Mouse (Mus musculus): ENCODE data around the gene Nsmce1. TPM values are rescaled to one million over a fixed set of nuclear protein-coding genes. Genes with fewer than 3 reads are reported as not detected.
A peak's percentile ranks its signal among the peaks of the same experiment; 100 is the strongest.

Nsmce1 gene
- polyA plus RNA-seq, 1 experiment from 2014 or later, result 127 TPM

DNA sequence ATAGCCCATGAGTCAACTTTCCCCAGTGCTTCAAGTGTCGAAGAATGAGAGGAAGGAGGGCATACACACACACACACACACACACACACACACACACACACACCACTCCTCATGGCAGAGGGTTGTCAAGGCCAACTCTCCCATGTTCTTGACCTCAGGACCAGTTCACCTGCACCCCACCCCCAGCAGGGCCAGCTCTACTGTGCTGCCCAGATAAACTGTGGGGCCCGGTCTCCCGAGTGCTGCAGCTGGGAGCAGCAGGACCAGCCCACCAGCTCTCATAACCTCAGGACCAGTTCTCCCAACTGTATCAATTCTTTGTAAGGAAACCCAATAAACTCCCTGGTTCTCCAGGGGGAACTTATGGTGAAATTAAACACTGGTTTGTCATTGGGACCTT, 28.3 kb upstream of the Nsmce1 start:
- Histone ChIP-seq H3K9ac (ENCODE audit: low read depth, low read length) (no peak overlapping the region), H3K9me3 (replicated peaks; ENCODE audit: low read length) (no peaks in the 10 kb centered on the region), H3K4me2 (ENCODE audit: low read length) (no peak overlapping the region), H3K4me3 (replicated peaks; ENCODE audit: low read depth, low read length) (no peak overlapping the region), H3K27me3 (ENCODE audit: insufficient read depth, low read length) (no peaks in the 10 kb centered on the region), H3K27ac (no peak overlapping the region), H3K4me1 (replicated peaks; ENCODE audit: insufficient read depth, low read length) (no peaks in the 10 kb centered on the region), H3K36me3 (ENCODE audit: insufficient read depth, low read length) (no peaks in the 10 kb centered on the region)
- no peak for ATAC-seq (replicated peaks; ENCODE audit: low FRiP score, low read depth)
- TF ChIP-seq CTCF (IDR thresholded peaks at IDR 0.05; ENCODE audit: low read depth), result no peak
- whole genome bisulfite sequencing, result 82% methylated on average over 3 of the region's 3 CpGs
- DNase-seq (ENCODE audit: low spot score), result no peak

DNA sequence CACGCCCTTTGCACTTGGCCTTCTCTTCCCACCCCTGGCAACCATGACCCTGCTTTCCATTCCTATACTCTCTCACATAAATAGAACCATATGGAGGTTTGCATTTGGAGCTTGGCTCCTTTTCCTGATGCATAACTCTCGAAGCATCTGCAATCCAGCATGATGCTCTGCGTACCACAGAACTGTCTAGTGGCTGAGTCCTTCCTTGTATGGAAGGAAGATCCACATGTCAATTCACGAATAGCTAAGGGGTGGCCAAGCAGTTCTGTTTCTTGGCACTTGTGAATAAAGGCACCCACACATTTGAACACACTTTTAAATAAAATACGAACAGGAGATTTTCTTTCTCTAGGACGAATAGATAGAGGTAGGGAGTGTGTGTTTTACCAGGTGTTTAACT, 26.1 kb upstream of the Nsmce1 start:
- WGBS, result 85% methylated on average over 6 of the region's 6 CpGs

DNA sequence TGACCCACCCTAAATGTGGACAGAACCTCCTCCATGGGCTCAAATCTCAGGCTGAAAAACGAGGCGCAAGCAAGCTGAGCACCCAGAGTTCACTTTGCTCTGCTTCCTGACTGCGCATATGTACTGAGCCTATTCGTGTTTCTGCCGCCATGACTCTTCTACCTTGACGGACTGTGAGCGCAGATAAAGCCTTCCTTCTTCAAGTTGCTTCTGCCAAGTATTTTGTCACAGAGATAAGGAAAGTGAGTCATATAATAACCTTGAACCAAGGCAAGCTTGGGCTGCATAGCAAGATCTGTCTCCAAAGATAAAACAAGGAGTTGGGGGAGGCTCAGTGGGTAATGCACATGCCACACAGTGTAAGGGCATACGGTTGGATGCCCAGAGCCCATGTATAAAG, 25.3 kb upstream of the Nsmce1 start:
- ATAC-seq (replicated peaks; ENCODE audit: low FRiP score, low read depth), result no peak
- 89% methylated on average over 8 of the region's 8 CpGs for WGBS
- H3K9me3 ChIP-seq (replicated peaks; ENCODE audit: low read length), result no peaks in the 10 kb centered on the region

More for the DNA sequence above, 26.1 kb upstream of the Nsmce1 start:
- Histone ChIP-seq H3K4me3 (replicated peaks; ENCODE audit: low read depth, low read length) (no peak overlapping the region), H3K4me2 (ENCODE audit: low read length) (no peak overlapping the region), H3K9me3 (replicated peaks; ENCODE audit: low read length) (no peaks in the 10 kb centered on the region), H3K9ac (ENCODE audit: low read depth, low read length) (no peak overlapping the region), H3K4me1 (replicated peaks; ENCODE audit: insufficient read depth, low read length) (no peaks in the 10 kb centered on the region), H3K27me3 (ENCODE audit: insufficient read depth, low read length) (no peaks in the 10 kb centered on the region), H3K36me3 (ENCODE audit: insufficient read depth, low read length) (no peaks in the 10 kb centered on the region), H3K27ac (no peak overlapping the region)
- no peak for TF ChIP-seq CTCF (IDR thresholded peaks at IDR 0.05; ENCODE audit: low read depth)
- DNase-seq (ENCODE audit: low spot score) (no peak), ATAC-seq (replicated peaks; ENCODE audit: low FRiP score, low read depth) (no peak)

DNA sequence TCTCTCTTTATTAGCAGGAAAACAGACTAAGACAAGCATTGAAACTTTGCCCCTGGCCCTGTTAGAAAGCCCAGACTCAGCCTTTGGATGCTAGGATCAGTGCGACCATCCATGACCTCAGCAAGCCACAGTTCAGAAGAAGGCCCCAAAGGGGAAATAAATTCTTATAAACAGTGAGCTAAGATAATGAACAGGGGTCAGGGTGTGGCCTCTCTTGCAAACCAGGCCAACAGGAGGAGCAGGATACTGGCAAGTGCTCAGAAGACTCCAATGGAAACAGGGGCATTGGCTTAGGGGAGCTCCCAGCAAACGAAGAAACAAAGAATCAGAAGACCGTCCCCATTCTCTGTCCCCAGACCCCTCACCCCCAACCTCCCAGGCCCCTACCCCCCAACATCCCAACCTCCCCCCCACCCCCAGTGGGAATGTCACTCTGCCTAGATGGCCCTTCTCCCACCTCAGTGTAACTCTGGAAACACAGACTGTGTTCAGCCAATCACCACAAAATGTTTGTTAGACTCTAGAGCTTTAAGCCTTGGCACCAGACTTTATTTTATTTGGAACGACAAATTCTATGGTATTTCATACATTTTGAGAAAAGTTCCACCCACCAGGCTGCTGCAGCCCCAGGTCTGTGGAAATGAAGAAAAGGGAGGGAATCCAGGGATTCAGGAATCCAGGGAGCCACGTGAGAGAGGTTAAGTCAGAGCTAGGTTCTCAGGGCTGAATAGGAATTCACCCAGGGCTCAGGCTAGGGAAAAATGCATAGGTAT, 23.9 kb upstream of the Nsmce1 start:
- Histone ChIP-seq H3K27me3 (ENCODE audit: insufficient read depth, low read length) (no peaks in the 10 kb centered on the region), H3K36me3 (ENCODE audit: insufficient read depth, low read length) (no peaks in the 10 kb centered on the region), H3K4me2 (ENCODE audit: low read length) (no peak overlapping the region), H3K27ac (no peak overlapping the region), H3K9me3 (replicated peaks; ENCODE audit: low read length) (no peaks in the 10 kb centered on the region), H3K4me3 (replicated peaks; ENCODE audit: low read depth, low read length) (no peak overlapping the region), H3K9ac (ENCODE audit: low read depth, low read length) (no peak overlapping the region), H3K4me1 (replicated peaks; ENCODE audit: insufficient read depth, low read length) (no peaks in the 10 kb centered on the region)
- ATAC-seq (replicated peaks; ENCODE audit: low FRiP score, low read depth), result no peak
- DNase-seq (ENCODE audit: low spot score), result peak; percentile 56
- 62% methylated on average over 5 of the region's 5 CpGs for WGBS
- TF ChIP-seq CTCF (IDR thresholded peaks at IDR 0.05; ENCODE audit: low read depth), result no peak

More for the DNA sequence above, 25.3 kb upstream of the Nsmce1 start:
- Histone ChIP-seq H3K27ac (no peak overlapping the region), H3K9ac (ENCODE audit: low read depth, low read length) (no peak overlapping the region), H3K4me2 (ENCODE audit: low read length) (no peak overlapping the region), H3K4me1 (replicated peaks; ENCODE audit: insufficient read depth, low read length) (no peaks in the 10 kb centered on the region), H3K36me3 (ENCODE audit: insufficient read depth, low read length) (no peaks in the 10 kb centered on the region), H3K27me3 (ENCODE audit: insufficient read depth, low read length) (no peaks in the 10 kb centered on the region), H3K4me3 (replicated peaks; ENCODE audit: low read depth, low read length) (no peak overlapping the region)
- TF ChIP-seq CTCF (IDR thresholded peaks at IDR 0.05; ENCODE audit: low read depth), result no peak
- no peak for DNase-seq (ENCODE audit: low spot score)

DNA sequence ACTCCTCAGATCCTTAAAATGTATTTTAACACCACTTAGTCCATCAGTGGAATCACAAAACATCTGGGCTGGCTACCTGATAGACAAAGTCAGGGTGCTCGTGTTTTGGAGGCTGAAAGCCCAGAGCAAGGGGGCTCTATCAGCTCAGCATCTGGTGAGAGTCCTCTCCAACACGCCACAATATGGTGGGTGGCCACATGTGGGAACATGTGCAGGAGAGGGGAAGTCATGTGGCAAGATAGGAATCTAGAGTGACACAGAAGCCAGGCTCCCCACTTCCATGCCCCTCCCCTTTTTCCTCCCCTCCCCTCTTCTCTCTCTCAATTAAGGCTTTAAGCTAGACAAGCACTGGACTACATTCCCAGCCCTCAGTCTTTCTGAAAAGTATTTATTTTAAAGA, 20.5 kb upstream of the Nsmce1 start:
- ATAC-seq (replicated peaks; ENCODE audit: low FRiP score, low read depth), result no peak
- no peaks in the 10 kb centered on the region for H3K27me3 ChIP-seq (ENCODE audit: insufficient read depth, low read length)
- WGBS, result 56% methylated on average over 2 of the region's 2 CpGs
- no peak overlapping the region for H3K4me3 ChIP-seq (replicated peaks; ENCODE audit: low read depth, low read length)
- no peaks in the 10 kb centered on the region for H3K4me1 ChIP-seq (replicated peaks; ENCODE audit: insufficient read depth, low read length)
- H3K9me3 ChIP-seq (replicated peaks; ENCODE audit: low read length), result no peaks in the 10 kb centered on the region
- no peak for TF ChIP-seq CTCF (IDR thresholded peaks at IDR 0.05; ENCODE audit: low read depth)
- H3K27ac ChIP-seq, result no peak overlapping the region
- no peak overlapping the region for H3K9ac ChIP-seq (ENCODE audit: low read depth, low read length)
- no peaks in the 10 kb centered on the region for H3K36me3 ChIP-seq (ENCODE audit: insufficient read depth, low read length)
- DNase-seq (ENCODE audit: low spot score), result no peak
- no peak overlapping the region for H3K4me2 ChIP-seq (ENCODE audit: low read length)

DNA sequence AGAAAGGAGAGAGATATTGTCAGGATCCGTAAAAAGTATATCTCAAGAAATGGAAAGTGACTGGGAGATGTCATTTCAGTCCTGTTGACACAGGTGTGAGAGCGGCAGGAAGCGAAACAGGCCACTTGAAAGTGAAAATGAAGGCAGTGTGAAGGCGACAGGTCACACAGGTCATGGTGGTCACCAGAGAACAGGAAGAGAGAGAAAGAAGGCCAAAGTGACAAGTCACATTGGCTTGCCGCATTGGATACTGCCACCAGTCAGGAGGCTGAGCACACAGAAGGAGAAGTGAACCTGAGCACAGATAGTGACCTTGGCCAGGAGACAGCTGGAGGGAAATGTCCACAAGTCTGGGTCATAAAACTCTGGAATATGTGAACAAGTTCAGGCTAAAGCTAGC, 20.0 kb upstream of the Nsmce1 start:
- DNase-seq (ENCODE audit: low spot score), result no peak
- ATAC-seq (replicated peaks; ENCODE audit: low FRiP score, low read depth), result no peak
- no peak overlapping the region for H3K4me2 ChIP-seq (ENCODE audit: low read length)
- H3K27me3 ChIP-seq (ENCODE audit: insufficient read depth, low read length), result no peaks in the 10 kb centered on the region
- no peak overlapping the region for H3K9ac ChIP-seq (ENCODE audit: low read depth, low read length)
- H3K9me3 ChIP-seq (replicated peaks; ENCODE audit: low read length), result no peaks in the 10 kb centered on the region
- H3K4me3 ChIP-seq (replicated peaks; ENCODE audit: low read depth, low read length), result no peak overlapping the region
- TF ChIP-seq CTCF (IDR thresholded peaks at IDR 0.05; ENCODE audit: low read depth), result no peak
- 65% methylated on average over 5 of the region's 5 CpGs for WGBS
- H3K36me3 ChIP-seq (ENCODE audit: insufficient read depth, low read length), result no peaks in the 10 kb centered on the region
- H3K4me1 ChIP-seq (replicated peaks; ENCODE audit: insufficient read depth, low read length), result no peaks in the 10 kb centered on the region
- H3K27ac ChIP-seq, result no peak overlapping the region

DNA sequence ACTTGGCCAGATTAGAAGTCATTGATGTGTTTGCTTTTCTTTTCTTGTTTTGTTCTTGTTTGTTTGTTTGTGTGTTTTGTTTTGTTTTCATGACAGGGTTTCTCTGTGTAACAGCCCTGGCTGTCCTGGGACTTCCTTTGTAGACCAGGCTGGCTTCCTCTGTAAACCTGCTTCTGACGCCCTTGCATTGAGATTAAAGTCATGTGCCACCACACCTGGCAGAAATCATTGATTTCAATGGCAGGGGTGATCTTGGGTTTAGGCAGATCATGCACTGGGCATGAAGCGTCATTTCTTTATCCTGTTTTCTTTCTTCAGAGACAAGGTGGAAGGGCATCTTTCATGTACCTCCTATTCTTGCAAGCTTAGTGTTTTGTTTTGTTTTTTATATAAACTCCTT, 15.9 kb upstream of the Nsmce1 start:
- 85% methylated on average over 2 of the region's 2 CpGs for WGBS
- H3K4me1 ChIP-seq (replicated peaks; ENCODE audit: insufficient read depth, low read length), result no peaks in the 10 kb centered on the region
- H3K4me2 ChIP-seq (ENCODE audit: low read length), result no peak overlapping the region
- TF ChIP-seq CTCF (IDR thresholded peaks at IDR 0.05; ENCODE audit: low read depth), result no peak
- H3K4me3 ChIP-seq (replicated peaks; ENCODE audit: low read depth, low read length), result no peak overlapping the region
- no peak overlapping the region for H3K9ac ChIP-seq (ENCODE audit: low read depth, low read length)
- DNase-seq (ENCODE audit: low spot score) (no peak), ATAC-seq (replicated peaks; ENCODE audit: low FRiP score, low read depth) (no peak)
- no peaks in the 10 kb centered on the region for H3K9me3 ChIP-seq (replicated peaks; ENCODE audit: low read length)
- H3K27ac ChIP-seq, result no peak overlapping the region
- no peaks in the 10 kb centered on the region for H3K36me3 ChIP-seq (ENCODE audit: insufficient read depth, low read length)
- no peaks in the 10 kb centered on the region for H3K27me3 ChIP-seq (ENCODE audit: insufficient read depth, low read length)
